Mouse (Mus musculus) common myeloid progenitor, adult 5-6 weeks (primary cell): ENCODE data around the gene Coro7. TPM values are rescaled to one million over a fixed set of nuclear protein-coding genes. Genes with fewer than 3 reads are reported as not detected.
A peak's percentile ranks its signal among the peaks of the same experiment; 100 is the strongest.

Source experiments
- ATAC-seq: replicated peaks from 2 replicates; pipeline ENCODE4 v1.8.0; 2016; ENCODE audit warnings: low read depth, mild to moderate bottlenecking, moderate TSS enrichment, inconsistent platforms; ENCODE audit not compliant: poor library complexity, severe bottlenecking
- total RNA-seq: library from RNA; stranded (forward); fragments of 200-1000, 187-1606 nt; gene quantifications from 2 replicates; pipeline ENCODE4 v1.2.3, GENCODE M21; 2017

Gene Coro7
- total RNA-seq, 1 experiment from 2014 or later = 35.4 TPM

DNA sequence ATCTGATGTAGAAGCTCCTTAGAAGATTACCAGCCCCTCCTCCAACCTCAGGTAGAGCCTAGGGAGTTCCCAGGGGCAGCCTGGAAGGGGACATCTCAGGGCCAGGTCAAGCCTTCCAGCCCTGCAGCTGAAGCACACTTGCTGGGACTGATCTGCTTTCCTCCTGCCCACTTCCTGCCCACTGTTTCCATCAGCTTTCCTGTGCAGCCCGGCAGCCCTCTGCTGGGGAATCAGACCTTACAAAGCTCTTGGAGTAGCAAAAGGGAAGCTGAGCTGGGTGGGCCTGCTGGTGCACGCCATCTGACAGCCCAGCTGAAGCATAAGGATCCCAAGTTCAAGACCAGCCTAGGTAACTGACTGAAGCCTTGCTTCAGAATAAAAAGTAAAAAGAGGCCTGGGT lies 102.7 kb downstream of the Coro7 start:
- peak; percentile 98 for ATAC-seq

Other genes with a start within 250 kb of the Coro7 start
- gene Srl, start 138.0 kb downstream of the Coro7 start, total RNA-seq = 14.1 and 23.1 TPM in 2 replicates
- 53.1 and 60.7 TPM in 2 replicates for gene Tfap4, start 119.9 kb downstream of the Coro7 start, total RNA-seq
- 2.9 and 5.8 TPM in 2 replicates for gene Glis2, start 85.1 kb downstream of the Coro7 start, total RNA-seq
- gene Pam16, start 54.8 kb downstream of the Coro7 start, total RNA-seq = 8.3 and 11.1 TPM in 2 replicates
- gene Vasn, start 39.8 kb downstream of the Coro7 start, total RNA-seq = 0.10 and 0.46 TPM in 2 replicates
- gene Dnaja3, start 39.8 kb downstream of the Coro7 start, total RNA-seq = 55.8 and 68.1 TPM in 2 replicates
- 82.2 and 90.3 TPM in 2 replicates for gene Nmral1, start 39.6 kb upstream of the Coro7 start, total RNA-seq
- gene Hmox2, start 46.6 kb upstream of the Coro7 start, total RNA-seq = 68.8 and 74.6 TPM in 2 replicates
- 16.2 and 17.2 TPM in 2 replicates for gene Cdip1, start 110.5 kb upstream of the Coro7 start, total RNA-seq
- not detected in 2 replicates for gene 4930562C15Rik, start 155.6 kb upstream of the Coro7 start, total RNA-seq
- 19.6 and 25.8 TPM in 2 replicates for gene Ubald1, start 200.5 kb upstream of the Coro7 start, total RNA-seq
- 11.2 and 13.5 TPM in 2 replicates for gene Mgrn1, start 206.5 kb upstream of the Coro7 start, total RNA-seq